Mouse (Mus musculus): ENCODE results near the gene Caml. TPM values are rescaled to one million over a fixed set of nuclear protein-coding genes. Genes with fewer than 3 reads are reported as not detected.

Gene Caml
- total and polyA plus RNA-seq, 3 experiments: 29.9 to 49.9 (median 38.2) TPM

DNA sequence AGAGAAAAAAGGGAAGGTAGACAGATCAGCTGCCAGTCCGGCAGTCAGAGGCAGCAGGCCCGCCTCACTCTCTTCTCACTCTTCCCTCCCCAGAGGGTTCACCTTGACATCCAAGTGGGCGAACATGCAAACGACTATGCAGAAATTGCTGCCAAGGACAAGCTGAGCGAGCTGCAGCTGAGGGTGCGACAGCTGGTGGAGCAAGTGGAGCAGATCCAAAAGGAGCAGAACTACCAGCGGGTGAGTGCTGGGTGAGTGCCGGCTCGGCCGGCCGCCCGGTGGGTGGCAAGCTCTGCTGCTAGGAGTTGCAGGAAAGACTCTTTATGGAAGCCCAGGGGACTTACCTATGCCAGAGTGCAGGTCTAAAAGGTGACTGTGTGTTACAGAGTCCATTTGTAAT is 27.4 kb upstream of the Caml start:
- dilution Hi-C loops (cut with MboI; ENCODE audit: extremely low pct_ligation_motif_present, extremely low pct_unique_long_range_greater_than_20kb, low sequenced_read_pairs) (no loop called here), in situ Hi-C loops (cut with MboI; ENCODE audit: low pct_ligation_motif_present, low pct_unique_long_range_greater_than_20kb, low sequenced_read_pairs) (no loop called here)
- H3K9me3 ChIP-seq (replicated peaks; ENCODE audit: low read length): peaks cover 2% of the 10 kb centered on the region
- peaks cover 6% of the 10 kb centered on the region for H3K27me3 ChIP-seq (replicated peaks)
- DNase-seq (ENCODE audit: extremely low read depth): no peak
- H3K36me3 ChIP-seq (replicated peaks in 1 of 2; ENCODE audit: control insufficient read depth in 1 of 2, insufficient read depth in 1 of 2, low read length in 1 of 2): peaks cover 32 to 42% of the 10 kb centered on the region in 2 experiments
- no peak overlapping the region for H3K27ac ChIP-seq (ENCODE audit: insufficient read depth, low read depth)
- no peak overlapping the region for H3K4me3 ChIP-seq (replicated peaks in 1 of 3; ENCODE audit: low read depth in 2 of 3, low read length in 2 of 3, poor library complexity in 1 of 3)
- H3K4me2 ChIP-seq (ENCODE audit: insufficient read depth, low read depth, poor library complexity, severe bottlenecking): no peak overlapping the region
- peaks cover 22% of the 10 kb centered on the region for H3K79me2 ChIP-seq (replicated peaks; ENCODE audit: control insufficient read depth, extremely low read depth, insufficient read depth, poor library complexity, severe bottlenecking)
- no peak overlapping the region for H3K9ac ChIP-seq (ENCODE audit: insufficient read depth, low read depth)
- peaks cover 7 to 28% of the 10 kb centered on the region in 2 experiments; a peak in 3 of 4 replicates for H3K4me1 ChIP-seq (ENCODE audit: control insufficient read depth in 1 of 2, insufficient read depth in 2 of 2)
- TF ChIP-seq USF2 (conservative IDR thresholded peaks at IDR 0.05; ENCODE audit: low read depth, low read length): no peak
- TF ChIP-seq PAX5 (IDR thresholded peaks at IDR 0.05; ENCODE audit: low read length): no peak
- TF ChIP-seq JUND (conservative IDR thresholded peaks at IDR 0.05; ENCODE audit: low read depth, low read length): no peak
- no peak for TF ChIP-seq SMC3 (IDR thresholded peaks at IDR 0.05; ENCODE audit: low read depth, low read length)
- TF ChIP-seq TBP (conservative IDR thresholded peaks at IDR 0.05; ENCODE audit: low read depth, low read length): no peak
- TF ChIP-seq CHD1 (IDR thresholded peaks at IDR 0.05; ENCODE audit: low read depth, low read length): no peak
- no peak for TF ChIP-seq ZC3H11A (IDR thresholded peaks at IDR 0.05; ENCODE audit: low read depth, low read length)
- no peak for TF ChIP-seq UBTF (IDR thresholded peaks at IDR 0.05; ENCODE audit: low read depth, low read length)
- no peak for TF ChIP-seq EP300 (IDR thresholded peaks at IDR 0.05; ENCODE audit: low read length)

- DNase-seq (ENCODE audit: extremely low read depth): no peak
- H3K4me1 ChIP-seq (ENCODE audit: control insufficient read depth in 1 of 2, insufficient read depth in 2 of 2): peaks cover 7 to 38% of the 10 kb centered on the region in 2 experiments; a peak in 3 of 4 replicates
- H3K9me3 ChIP-seq (replicated peaks; ENCODE audit: low read length): peaks cover 2% of the 10 kb centered on the region
- peaks cover 32 to 42% of the 10 kb centered on the region in 2 experiments for H3K36me3 ChIP-seq (replicated peaks in 1 of 2; ENCODE audit: control insufficient read depth in 1 of 2, insufficient read depth in 1 of 2, low read length in 1 of 2)
- H3K4me2 ChIP-seq (ENCODE audit: insufficient read depth, low read depth, poor library complexity, severe bottlenecking): no peak overlapping the region
- in situ Hi-C loops (cut with MboI; ENCODE audit: low pct_ligation_motif_present, low pct_unique_long_range_greater_than_20kb, low sequenced_read_pairs): no loop called here
- H3K79me2 ChIP-seq (replicated peaks; ENCODE audit: control insufficient read depth, extremely low read depth, insufficient read depth, poor library complexity, severe bottlenecking): peaks cover 22% of the 10 kb centered on the region
- TF ChIP-seq EP300 (IDR thresholded peaks at IDR 0.05; ENCODE audit: low read length) (no peak), CHD1 (IDR thresholded peaks at IDR 0.05; ENCODE audit: low read depth, low read length) (no peak), UBTF (IDR thresholded peaks at IDR 0.05; ENCODE audit: low read depth, low read length) (no peak), CTCF (conservative IDR thresholded peaks at IDR 0.05 in 1 of 2, IDR thresholded peaks at IDR 0.05 in 1 of 2; ENCODE audit: low read depth in 2 of 2, low read length in 2 of 2) (no peak), CHD2 (IDR thresholded peaks at IDR 0.05; ENCODE audit: low read length) (no peak), MXI1 (IDR thresholded peaks at IDR 0.05; ENCODE audit: low read depth, low read length) (no peak), HCFC1 (IDR thresholded peaks at IDR 0.05; ENCODE audit: low read depth, low read length) (no peak)
- H3K9ac ChIP-seq (ENCODE audit: insufficient read depth, low read depth): no peak overlapping the region
- dilution Hi-C loops (cut with MboI; ENCODE audit: extremely low pct_ligation_motif_present, extremely low pct_unique_long_range_greater_than_20kb, low sequenced_read_pairs): no loop called here
- H3K27me3 ChIP-seq (replicated peaks): no peaks in the 10 kb centered on the region
- H3K27ac ChIP-seq (ENCODE audit: insufficient read depth, low read depth): no peak overlapping the region
- no peak overlapping the region for H3K4me3 ChIP-seq (replicated peaks in 1 of 3; ENCODE audit: low read depth in 2 of 3, low read length in 2 of 3, poor library complexity in 1 of 3)
These were observed 26.0 kb upstream of the Caml start for GRCm38 (mm10) chr13:55596802-55597201.
